Mouse (Mus musculus) liver, adult (tissue): Measurements from ENCODE around the gene Psmf1.

Source experiments
- GATA4 ChIP-seq: IDR thresholded peaks from 2 replicates; pipeline ENCODE4 v1.6.1; 2014; ENCODE audit warnings: mild to moderate bottlenecking, low read length; ENCODE audit not compliant: insufficient replicate concordance

Psmf1 gene

GRCm38 (mm10) chr2:151743845-151744244, at the start of gene Psmf1:
Gene Psmf1, minus strand, starts transcription at chr2:151744186.
- TF ChIP-seq GATA4: no peak

DNA sequence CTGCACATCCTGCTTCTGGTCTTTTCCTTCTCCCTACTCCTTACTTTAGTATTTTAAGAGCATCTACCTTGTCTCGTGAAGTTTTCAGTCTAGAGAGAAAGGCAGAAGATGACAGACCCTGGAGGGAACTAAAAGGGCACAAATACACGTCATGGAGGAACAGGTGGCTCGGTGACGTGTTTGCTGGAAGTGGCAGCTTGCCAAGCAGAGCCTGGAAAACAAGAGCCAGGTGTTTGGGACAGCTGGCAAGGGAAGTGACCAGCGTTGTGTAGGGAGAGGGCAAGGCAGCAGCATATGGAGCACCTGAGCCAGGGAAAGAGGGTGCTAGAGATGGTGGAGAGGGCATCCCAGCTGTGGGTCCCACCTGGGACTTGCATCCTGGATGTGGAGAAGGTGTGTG, 47.2 kb upstream of the Psmf1 start:
- TF ChIP-seq GATA4: no peak

DNA sequence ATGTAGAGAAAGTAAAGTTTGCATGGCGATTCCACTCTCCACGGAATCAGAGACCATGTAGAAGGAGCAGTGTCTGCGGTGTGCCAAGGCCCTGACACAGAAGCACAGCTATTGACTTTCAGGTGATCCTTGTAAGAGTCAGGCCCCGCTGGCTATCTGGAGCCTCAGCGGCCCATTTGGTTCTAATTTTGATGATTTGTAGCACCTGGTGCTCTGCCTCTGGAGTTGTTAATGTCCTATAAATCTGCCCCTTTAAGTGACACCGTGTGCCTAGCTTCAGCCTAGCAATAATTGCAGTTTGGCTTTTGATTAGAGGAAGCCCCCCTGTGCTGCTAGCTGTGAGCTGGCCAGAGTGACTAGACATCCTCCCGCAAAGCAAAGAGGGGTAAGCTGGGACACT, 46.2 kb upstream of the Psmf1 start:
- TF ChIP-seq GATA4: no peak

- no peak for TF ChIP-seq GATA4
These were observed 44.4 kb upstream of the Psmf1 start for GRCm38 (mm10) chr2:151788221-151788977.

- no peak for TF ChIP-seq GATA4
These were observed 39.5 kb upstream of the Psmf1 start for GRCm38 (mm10) chr2:151783493-151783892.

DNA sequence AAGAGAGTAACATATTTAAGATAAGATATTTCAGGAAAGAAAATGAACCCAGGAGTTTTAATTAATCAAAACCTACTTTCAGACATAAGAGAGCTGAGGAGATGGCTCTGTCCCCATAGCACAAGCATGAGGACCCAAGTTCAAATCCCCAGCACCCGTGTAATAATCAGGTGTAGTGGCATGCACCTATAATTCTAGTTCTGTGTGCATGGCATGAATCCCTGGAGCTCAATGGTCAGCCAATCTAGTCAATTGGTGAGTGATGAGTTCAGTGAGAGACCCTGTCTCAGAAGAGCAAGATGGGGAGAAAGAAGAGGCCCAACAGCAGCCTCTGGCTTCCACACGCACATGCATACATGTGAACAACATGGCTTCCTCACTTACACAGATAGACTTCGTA, 33.4 kb upstream of the Psmf1 start:
- no peak for TF ChIP-seq GATA4

- no peak for TF ChIP-seq GATA4
These were observed 29.5 kb upstream of the Psmf1 start for GRCm38 (mm10) chr2:151773476-151773875.

- no peak for TF ChIP-seq GATA4
These were observed 28.2 kb upstream of the Psmf1 start for GRCm38 (mm10) chr2:151772169-151772568.

GRCm38 (mm10) chr2:151764557-151764956, 20.6 kb upstream of the Psmf1 start:
- TF ChIP-seq GATA4: no peak

GRCm38 (mm10) chr2:151758806-151759353, 14.9 kb upstream of the Psmf1 start:
- no peak for TF ChIP-seq GATA4

- no peak for TF ChIP-seq GATA4
These were observed 13.5 kb upstream of the Psmf1 start for GRCm38 (mm10) chr2:151757451-151757850.

DNA sequence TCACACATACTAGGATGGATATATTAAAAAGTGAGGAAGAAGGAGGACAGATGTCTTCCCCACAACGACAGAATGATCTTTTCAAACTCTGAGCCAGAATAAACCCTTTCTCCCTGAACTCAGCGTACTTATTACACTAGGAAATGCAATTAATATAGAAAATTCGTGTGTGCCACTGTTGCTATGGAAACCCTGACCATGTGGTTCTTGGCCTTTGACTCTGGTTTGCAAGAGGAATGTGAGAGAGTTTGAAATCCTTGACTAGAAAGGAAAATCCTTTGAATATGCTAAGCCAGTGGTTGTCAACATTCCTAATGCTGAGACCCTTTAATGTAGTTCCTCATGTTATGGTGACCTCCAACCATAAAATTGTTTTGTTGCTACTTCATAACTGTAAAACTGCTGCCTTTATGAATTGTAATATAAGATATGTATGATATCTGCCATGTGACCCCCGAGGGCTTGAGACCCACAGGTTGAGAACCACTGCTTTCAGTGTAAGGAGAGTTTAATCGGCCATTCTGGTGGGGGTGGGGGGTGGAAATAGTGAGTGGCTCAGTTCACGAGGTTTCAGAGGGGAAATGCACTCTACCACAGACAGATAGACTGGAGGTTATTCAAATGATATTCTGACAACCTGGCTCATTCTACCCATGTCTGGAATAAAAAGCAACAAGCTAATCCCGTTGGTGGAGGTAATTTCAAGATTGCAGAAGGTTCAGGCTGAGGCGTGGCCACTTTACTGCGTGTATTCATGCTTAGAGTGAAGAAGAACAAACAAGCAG, 12.5 kb upstream of the Psmf1 start:
- TF ChIP-seq GATA4: no peak

DNA sequence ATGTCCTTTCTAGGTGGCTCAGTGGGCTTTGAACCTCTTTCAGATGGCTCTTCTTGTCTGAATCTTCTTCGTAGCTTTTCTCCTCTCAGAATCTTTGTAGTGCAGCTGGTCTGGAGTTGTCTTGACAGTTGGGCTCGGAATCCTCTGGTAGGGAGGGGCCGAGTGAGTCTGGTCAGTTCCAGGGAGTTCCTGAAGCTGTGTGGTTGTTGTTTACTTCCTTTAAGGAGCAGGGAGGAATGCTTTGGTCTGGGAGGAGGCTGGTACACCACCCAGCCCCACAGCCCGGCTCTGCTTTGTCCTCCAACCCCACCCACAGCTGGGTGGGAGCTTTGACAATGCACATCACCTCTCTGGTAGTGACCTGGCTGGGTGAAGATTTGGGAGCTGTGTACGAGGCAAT, 7.3 kb upstream of the Psmf1 start:
- TF ChIP-seq GATA4: no peak

DNA sequence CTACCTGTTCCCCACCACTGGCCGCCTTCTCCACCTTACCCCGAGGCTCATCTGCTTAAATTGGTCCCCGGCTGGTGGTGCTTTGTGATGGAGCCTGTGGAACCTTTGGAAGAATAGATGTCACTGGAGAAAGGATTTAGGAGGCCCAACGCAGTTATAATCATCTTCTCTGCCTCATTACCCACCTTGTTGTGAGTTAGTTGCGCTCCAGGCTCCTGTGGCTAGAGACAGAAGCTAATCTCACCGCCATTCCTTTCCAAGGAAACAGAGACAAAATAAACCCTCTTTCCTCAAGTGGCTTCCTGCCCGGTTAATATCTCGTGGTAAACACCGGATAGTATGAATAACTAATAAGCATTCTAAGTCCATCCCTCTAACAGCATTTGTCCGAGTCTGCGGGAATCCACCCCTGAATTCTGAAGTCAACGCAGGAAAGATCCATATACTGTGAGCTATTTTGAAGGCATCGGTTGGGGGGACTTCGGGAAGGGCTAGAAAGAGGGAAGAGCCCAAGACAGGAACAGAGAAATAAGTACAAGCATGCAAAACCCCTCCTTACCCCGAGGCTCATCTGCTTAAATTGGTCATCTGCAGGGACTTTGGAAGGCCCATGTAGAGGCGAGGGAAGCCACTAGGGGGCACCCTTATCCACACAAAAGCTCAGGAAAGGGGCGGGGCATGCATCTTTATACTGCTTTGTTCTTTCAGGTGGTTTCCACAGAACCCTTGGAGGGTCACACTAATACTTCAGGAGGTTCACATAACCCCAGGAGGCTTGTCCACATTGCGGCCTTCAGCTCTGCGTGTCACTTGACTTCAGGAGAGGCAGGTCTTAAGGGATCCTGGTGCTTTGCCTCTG, 4.1 kb upstream of the Psmf1 start:
- TF ChIP-seq GATA4: no peak

- TF ChIP-seq GATA4: no peak
These were observed 921 bp downstream of the Psmf1 start for GRCm38 (mm10) chr2:151742850-151743679.

GRCm38 (mm10) chr2:151742084-151742483, 1.9 kb downstream of the Psmf1 start:
- no peak for TF ChIP-seq GATA4
